Mouse (Mus musculus) small intestine, adult 2 months (tissue): ENCODE results near the gene Wdr54. TPM values are rescaled to one million over a fixed set of nuclear protein-coding genes. Genes with fewer than 3 reads are reported as not detected.

Experiments
- H3K27ac ChIP-seq: fragments of 200-500 bp; 2 replicates; pipeline ENCODE4 v1.5.1; 2012; ENCODE audit warnings: low read depth, low read length, control low read depth, inconsistent platforms; ENCODE audit not compliant: insufficient read depth
- H3K27me3 ChIP-seq: fragments of 200-500 bp; 2 replicates; pipeline ENCODE4 v1.6.1; 2012; ENCODE audit warnings: mild to moderate bottlenecking, moderate library complexity, low read length, inconsistent platforms; ENCODE audit not compliant: control insufficient read depth, insufficient read depth
- H3K36me3 ChIP-seq: fragments of 200-500 bp; 2 replicates; pipeline ENCODE4 v1.6.1; 2012; ENCODE audit warnings: mild to moderate bottlenecking, low read length, control low read depth, inconsistent platforms; ENCODE audit not compliant: control insufficient read depth, insufficient read depth
- H3K4me1 ChIP-seq: fragments of 200-500 bp; 2 replicates; pipeline ENCODE4 v1.6.1; 2012; ENCODE audit warnings: low read length, inconsistent platforms, mixed read lengths; ENCODE audit not compliant: control insufficient read depth, insufficient read depth, insufficient read length
- H3K4me3 ChIP-seq: fragments of 200-500 bp; 2 replicates; pipeline ENCODE4 v1.5.1; 2012; ENCODE audit warnings: low read depth, mild to moderate bottlenecking, control low read depth, inconsistent platforms, low read length, moderate library complexity
- CTCF ChIP-seq: fragments of 200-500 bp; IDR thresholded peaks from 2 replicates; pipeline ENCODE4 v1.5.1; 2012; ENCODE audit warnings: low read depth, mild to moderate bottlenecking, control low read depth, inconsistent platforms, low read length, moderate library complexity, mixed read lengths; ENCODE audit not compliant: insufficient replicate concordance, insufficient read length; ENCODE audit errors: extremely low read depth
- POLR2A ChIP-seq: fragments of 200-500 bp; IDR thresholded peaks from 2 replicates; pipeline ENCODE4 v1.6.1; 2012; ENCODE audit warnings: low read depth, mild to moderate bottlenecking, control low read depth, inconsistent platforms, low read length, moderate library complexity
- WGBS: fragments of 180-500 bp; shearing (Covaris S2); methylation state at CpG from one replicate; pipeline ENCODE4 v1.1.7; 2018; 5-methylcytosine and 5-hydroxymethylcytosine counted together
- polyA plus RNA-seq: library from polyadenylated mRNA; depleted of rRNA; stranded (reverse); fragments of >200 nt; gene quantifications from 2 replicates; pipeline ENCODE4 v1.2.3, GENCODE M21; 2012

Wdr54 gene
- polyA plus RNA-seq, 1 experiment = 0.90 TPM

DNA sequence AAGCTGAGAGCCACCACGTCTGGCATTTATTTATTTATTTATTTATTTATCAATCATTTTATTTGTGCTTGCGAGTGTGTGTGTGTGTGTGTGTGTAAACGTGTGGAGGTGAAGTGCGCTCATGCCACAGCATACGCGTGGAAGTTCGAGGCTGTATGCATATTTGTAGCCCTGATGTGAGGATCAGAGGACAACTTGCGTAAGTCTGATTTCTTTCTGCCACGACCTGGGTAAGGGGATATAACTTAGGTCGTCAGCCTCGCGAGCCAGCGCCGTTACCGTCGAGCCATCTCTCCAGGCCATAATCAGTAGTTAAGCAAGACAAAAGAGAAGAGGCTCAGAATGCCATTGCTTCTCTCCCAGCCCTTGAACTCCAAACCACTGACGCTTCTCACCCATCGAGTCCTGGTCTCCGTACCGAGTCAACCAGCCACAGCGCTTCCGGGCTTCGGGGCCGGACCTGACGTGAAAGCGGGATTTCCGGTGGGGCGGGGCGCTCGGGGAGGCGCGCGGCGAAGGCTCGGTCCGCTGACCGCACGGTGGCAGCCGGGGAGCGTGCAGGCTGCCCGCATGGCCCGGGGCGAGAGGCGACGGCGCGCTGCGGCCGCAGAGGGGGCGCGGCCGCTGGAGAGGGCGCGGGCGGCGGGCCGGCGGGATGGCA lies 41.1 kb downstream of the Wdr54 start, which contains the start of gene Mogs:
Mogs (plus strand) TSS at position 486 of the 661 bp plus-strand sequence.
- TF ChIP-seq POLR2A (peak; percentile 95), CTCF (0 out of 2 replicates have a peak, but pooled peaks have one; percentile 32)
- peaks cover 7% of the 10 kb centered on the region for H3K36me3 ChIP-seq
- H3K27ac ChIP-seq = peak within 1 kb of the TSS; percentile 96
- WGBS = 1% methylated on average over 54 of the region's 58 CpGs
- peak within 1 kb of the TSS; percentile 75 for H3K4me3 ChIP-seq
- H3K27me3 ChIP-seq = no peaks in the 10 kb centered on the region
- peaks cover 14% of the 10 kb centered on the region for H3K4me1 ChIP-seq

- H3K4me3 ChIP-seq = no peak overlapping the region
- H3K27ac ChIP-seq = no peak overlapping the region
- peaks cover 15% of the 10 kb centered on the region for H3K4me1 ChIP-seq
- no peaks in the 10 kb centered on the region for H3K27me3 ChIP-seq
- no peak for TF ChIP-seq POLR2A
- TF ChIP-seq CTCF = no peak
- peaks cover 4% of the 10 kb centered on the region; the same call in 1 of the 2 replicates for H3K36me3 ChIP-seq
- WGBS = 86% methylated on average over 4 of the region's 4 CpGs
These were observed 44.6 kb downstream of the Wdr54 start for GRCm38 (mm10) chr6:83111510-83112136.

DNA sequence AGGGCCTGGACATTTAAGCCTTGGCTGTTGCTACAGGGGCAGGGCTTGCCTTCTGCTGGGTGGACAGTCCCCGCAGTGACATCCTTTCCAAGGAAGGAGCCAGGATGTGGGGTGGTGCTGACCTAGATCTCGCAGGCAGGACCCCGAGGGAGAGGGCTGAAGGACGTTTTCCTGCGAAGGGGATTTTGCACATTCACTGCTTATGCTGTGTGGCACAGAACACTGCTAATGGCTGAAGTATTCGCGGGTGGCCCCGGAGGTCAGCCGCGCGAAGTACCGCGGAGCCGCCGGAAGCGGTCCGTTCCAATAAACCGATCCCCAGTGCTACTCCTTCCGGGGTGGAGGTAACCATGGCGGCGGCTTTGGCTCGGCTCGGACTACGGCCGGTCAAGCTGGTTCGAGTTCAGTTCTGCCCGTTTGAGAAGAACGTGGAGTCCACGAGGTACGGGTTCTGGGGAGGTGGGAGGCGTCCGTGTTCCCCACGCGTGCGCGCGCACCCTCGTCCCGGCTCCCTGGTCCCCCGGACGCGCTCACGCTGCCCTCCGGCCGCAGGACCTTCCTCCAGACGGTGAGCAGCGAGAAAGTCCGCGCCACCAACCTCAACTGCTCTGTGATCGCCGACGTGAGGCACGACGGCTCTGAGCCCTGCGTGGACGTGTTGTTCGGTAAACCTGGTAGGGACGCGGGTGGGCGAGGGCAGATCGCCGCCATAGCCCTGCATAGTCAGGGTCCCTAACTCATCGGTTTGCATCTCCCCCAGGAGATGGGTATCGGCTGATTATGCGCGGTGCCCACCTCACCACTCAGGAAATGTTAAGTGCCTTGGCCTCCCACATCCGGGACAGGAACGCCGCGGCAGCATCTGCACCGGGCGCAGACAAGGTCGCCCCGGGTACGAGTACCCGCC lies 47.2 kb downstream of the Wdr54 start, which contains the start of gene Mrpl53:
Mrpl53 (plus strand) TSS at position 279 of the 907 bp plus-strand sequence.
- peaks cover 7% of the 10 kb centered on the region for H3K4me1 ChIP-seq
- TF ChIP-seq CTCF (no peak), POLR2A (peak; percentile 86)
- H3K27ac ChIP-seq = peak within 1 kb of the TSS; percentile 86
- H3K27me3 ChIP-seq = no peaks in the 10 kb centered on the region
- H3K36me3 ChIP-seq = peaks cover 6% of the 10 kb centered on the region; the same call in 1 of the 2 replicates
- H3K4me3 ChIP-seq = peak within 1 kb of the TSS; percentile 99
- WGBS = under 1% methylated on average over 76 of the region's 76 CpGs

DNA sequence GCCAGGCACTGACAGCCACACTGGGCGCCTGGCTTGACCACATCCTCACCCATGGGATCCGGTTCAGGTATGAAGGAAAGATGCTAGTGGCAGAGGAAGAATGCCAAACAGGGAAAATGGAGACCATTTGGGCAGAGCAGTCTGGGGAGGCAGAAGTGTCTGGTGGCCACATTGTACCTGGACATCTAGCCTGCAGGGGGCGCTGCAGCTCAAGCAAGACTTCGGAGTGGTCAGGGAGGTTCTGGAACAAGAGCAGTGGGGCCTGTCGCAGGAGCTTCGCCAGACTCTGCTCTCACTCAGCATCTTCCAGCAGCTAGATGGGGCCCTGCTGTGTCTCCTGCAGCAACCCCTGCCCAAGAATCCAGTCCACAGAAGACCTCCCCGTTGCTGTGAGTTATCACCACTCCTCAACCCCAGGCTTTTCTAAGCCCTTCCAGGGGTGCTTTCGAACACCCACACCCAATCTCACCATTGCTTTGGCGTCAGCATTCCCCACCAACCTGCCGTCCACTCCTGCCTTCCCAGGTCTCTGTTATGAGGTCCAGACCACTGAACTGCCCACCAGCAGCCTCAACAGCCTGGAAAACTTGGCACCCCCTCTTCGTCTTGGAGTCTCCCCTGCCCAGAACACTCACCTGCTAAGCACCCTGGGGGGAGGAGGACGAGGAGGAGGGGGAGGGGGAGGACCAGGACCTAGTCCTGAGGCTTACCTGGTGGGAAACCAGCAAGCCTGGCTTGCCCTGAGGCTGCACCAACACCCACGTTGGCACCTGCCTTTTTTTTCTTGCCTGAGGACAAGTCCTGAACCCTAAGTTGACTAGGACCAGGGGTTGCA lies 48.4 kb downstream of the Wdr54 start:
- peaks cover 14% of the 10 kb centered on the region for H3K4me1 ChIP-seq
- no peak overlapping the region for H3K27ac ChIP-seq
- H3K4me3 ChIP-seq = no peak overlapping the region
- 40% methylated on average over 13 of the region's 13 CpGs for WGBS
- peaks cover 6% of the 10 kb centered on the region; the same call in 1 of the 2 replicates for H3K36me3 ChIP-seq
- H3K27me3 ChIP-seq = no peaks in the 10 kb centered on the region
- TF ChIP-seq CTCF (peak; percentile 75), POLR2A (no peak; the same call in 1 of the 2 replicates)

DNA sequence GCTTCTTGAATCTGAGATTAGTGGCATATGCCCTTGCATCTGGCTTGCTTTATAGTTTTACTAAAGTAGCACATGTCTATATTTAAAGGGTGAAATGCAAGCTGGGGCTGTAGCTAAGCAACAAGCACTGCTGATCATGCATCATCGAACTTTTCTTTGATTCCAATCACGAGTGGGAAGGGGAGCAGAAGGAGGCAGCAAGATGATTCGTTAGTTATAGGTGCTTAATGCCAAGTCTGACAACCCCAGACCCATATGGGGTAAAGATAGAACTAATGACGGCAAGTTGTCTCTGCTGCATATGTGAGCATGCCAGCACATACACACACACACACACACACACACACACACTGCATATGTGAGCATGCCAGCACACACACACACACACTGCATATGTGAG lies 52.0 kb downstream of the Wdr54 start:
- peaks cover 19% of the 10 kb centered on the region for H3K4me1 ChIP-seq
- H3K27me3 ChIP-seq = no peaks in the 10 kb centered on the region
- peaks cover 5% of the 10 kb centered on the region; the same call in 1 of the 2 replicates for H3K36me3 ChIP-seq
- TF ChIP-seq POLR2A (no peak), CTCF (no peak)
- H3K4me3 ChIP-seq = no peak overlapping the region
- WGBS = 86% methylated on average over 4 of the region's 4 CpGs
- no peak overlapping the region for H3K27ac ChIP-seq

DNA sequence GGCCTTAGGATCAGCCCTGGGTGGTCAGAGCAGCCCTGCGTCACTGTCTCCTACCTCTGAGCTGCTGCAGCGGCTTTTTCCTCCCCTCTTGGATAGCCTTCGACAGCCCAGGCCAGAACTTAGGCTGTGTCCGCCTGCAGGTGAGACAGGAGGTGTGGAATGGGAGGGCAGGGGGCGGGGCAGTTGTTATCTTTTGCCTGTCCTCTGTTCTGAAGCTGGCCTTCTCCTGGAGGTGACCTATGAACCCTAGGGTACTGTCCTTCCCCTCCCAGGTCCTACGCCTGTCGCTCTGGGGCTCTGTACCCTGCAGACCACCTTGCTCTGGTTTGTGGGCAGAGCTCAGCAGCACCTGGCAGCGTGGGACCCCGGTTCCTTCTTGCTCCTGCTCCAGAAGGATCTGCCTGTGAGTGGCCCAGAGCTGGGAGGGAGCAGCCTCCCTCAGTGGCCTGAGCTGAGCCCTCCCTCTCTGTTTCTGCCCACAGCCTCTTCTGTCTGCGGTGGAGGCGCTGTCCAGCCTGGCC lies 53.0 kb downstream of the Wdr54 start:
- no peaks in the 10 kb centered on the region for H3K27me3 ChIP-seq
- 44% methylated on average over 11 of the region's 11 CpGs for WGBS
- TF ChIP-seq POLR2A (peak; percentile 8; the same call in 1 of the 2 replicates), CTCF (peak; percentile 7; the same call in 1 of the 2 replicates)
- H3K4me3 ChIP-seq = peak overlapping the region; percentile 86
- peaks cover 19% of the 10 kb centered on the region for H3K4me1 ChIP-seq
- H3K36me3 ChIP-seq = peaks cover 5% of the 10 kb centered on the region; the same call in 1 of the 2 replicates
- peak overlapping the region; percentile 77 for H3K27ac ChIP-seq
